Mouse (Mus musculus): ENCODE data around the gene Atp6v0e. TPM values are rescaled to one million over a fixed set of nuclear protein-coding genes. Genes with fewer than 3 reads are reported as not detected.

Gene Atp6v0e
- polyA plus RNA-seq, 1 experiment from 2014 or later, result 382 TPM

DNA sequence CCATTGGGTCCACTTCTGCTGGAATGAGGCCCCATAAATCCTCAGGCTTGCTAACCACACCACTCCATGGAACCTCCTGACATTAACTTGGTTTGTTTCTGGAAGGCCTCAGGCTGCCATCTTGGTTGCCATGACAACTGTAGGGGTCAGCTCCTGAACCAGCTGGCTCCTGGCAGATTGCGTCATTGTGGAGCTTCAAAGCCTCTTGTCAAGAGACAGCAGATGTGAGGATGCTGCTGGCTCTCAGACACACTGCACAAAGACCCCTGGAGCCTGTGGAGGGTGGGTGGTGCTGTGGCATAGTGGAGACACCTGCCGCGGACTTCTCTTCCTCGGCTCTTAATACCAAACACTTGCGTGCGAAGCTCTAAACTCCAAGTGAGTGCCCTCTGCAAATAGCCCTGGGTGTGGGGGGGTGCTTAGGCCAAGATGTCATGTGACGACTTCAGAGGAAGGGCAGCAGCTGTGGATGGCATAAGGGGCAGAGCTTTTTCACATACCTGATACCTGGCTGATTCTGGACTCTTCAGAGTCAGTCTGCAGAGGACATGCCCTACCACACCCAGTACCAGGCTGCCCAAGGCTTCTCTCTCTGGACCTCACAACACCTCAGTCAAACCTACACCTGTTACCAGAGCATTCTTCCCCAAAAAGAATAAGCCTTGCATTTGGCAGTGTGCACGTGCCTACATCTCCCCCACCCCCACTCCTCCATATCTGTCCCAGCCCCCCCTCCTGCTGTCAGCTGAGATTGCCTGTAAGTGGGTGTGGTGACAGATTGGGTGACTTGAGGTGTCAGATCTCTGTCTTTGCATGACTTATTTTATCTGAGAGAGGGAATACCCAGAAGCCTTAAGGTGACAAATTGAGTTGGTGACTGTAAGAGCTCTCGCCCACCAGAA is 18.3 kb upstream of the Atp6v0e start:
- WGBS, result 81% methylated on average over 9 of the region's 9 CpGs

DNA sequence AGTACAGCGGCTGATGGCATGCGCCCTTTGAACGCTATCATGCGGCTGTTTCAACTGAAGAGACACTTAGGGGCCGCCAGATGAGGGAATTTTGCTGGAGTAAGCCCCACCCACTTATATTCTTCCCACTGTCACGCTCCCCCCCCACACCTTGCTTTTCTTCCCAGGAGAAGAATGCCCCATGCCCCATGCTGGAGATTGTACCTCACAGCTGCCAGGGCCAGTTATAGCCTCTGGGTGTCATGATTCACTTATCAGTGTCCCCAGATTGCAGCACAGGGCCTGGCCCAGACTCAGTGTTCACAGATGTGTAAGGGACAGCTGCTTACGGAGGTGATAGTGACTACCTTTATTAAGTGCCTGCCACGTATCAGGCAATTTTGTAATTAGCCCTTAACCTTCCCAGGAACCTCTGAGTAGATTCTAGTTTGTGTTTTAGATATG is 17.6 kb upstream of the Atp6v0e start:
- Histone ChIP-seq H3K9me3 (ENCODE audit: low read length) (no peaks in the 10 kb centered on the region), H3K4me3 (ENCODE audit: low read depth, low read length) (no peak overlapping the region), H3K4me2 (replicated peaks; ENCODE audit: low read depth, low read length) (no peak overlapping the region), H3K27me3 (replicated peaks; ENCODE audit: insufficient read depth, low read length) (no peaks in the 10 kb centered on the region), H3K9ac (replicated peaks; ENCODE audit: low read depth) (no peak overlapping the region), H3K4me1 (ENCODE audit: insufficient read depth, low read depth, low read length) (no peaks in the 10 kb centered on the region), H3K27ac (ENCODE audit: low read length) (no peak overlapping the region), H3K36me3 (ENCODE audit: insufficient read depth, low read length) (peaks cover 28% of the 10 kb centered on the region; the same call in 1 of the 2 replicates)
- 78% methylated on average over 8 of the region's 8 CpGs for WGBS
- no peak for ATAC-seq
- DNase-seq (ENCODE audit: low spot score), result no peak
- no peak for TF ChIP-seq CTCF (IDR thresholded peaks at IDR 0.05)
- TF ChIP-seq EP300 (IDR thresholded peaks at IDR 0.05), result no peak

More for the DNA sequence above, 18.3 kb upstream of the Atp6v0e start:
- DNase-seq (ENCODE audit: low spot score), result no peak
- Histone ChIP-seq H3K27ac (ENCODE audit: low read length) (no peak overlapping the region), H3K4me3 (ENCODE audit: low read depth, low read length) (no peak overlapping the region), H3K27me3 (replicated peaks; ENCODE audit: insufficient read depth, low read length) (no peaks in the 10 kb centered on the region), H3K9me3 (ENCODE audit: low read length) (no peaks in the 10 kb centered on the region), H3K36me3 (ENCODE audit: insufficient read depth, low read length) (peaks cover 32% of the 10 kb centered on the region; the same call in 1 of the 2 replicates), H3K4me1 (ENCODE audit: insufficient read depth, low read depth, low read length) (no peaks in the 10 kb centered on the region), H3K9ac (replicated peaks; ENCODE audit: low read depth) (no peak overlapping the region), H3K4me2 (replicated peaks; ENCODE audit: low read depth, low read length) (no peak overlapping the region)
- TF ChIP-seq EP300 (IDR thresholded peaks at IDR 0.05) (no peak), CTCF (IDR thresholded peaks at IDR 0.05) (no peak)
- no peak for ATAC-seq

GRCm38 (mm10) chr17:26647283-26647682 is 15.7 kb upstream of the Atp6v0e start:
- Histone ChIP-seq H3K9me3 (ENCODE audit: low read length) (no peaks in the 10 kb centered on the region), H3K36me3 (ENCODE audit: insufficient read depth, low read length) (peaks cover 22% of the 10 kb centered on the region; the same call in 1 of the 2 replicates), H3K4me1 (ENCODE audit: insufficient read depth, low read depth, low read length) (no peaks in the 10 kb centered on the region), H3K27ac (ENCODE audit: low read length) (0 out of 2 replicates have a peak overlapping the region, but pooled peaks have one; percentile 9), H3K4me3 (ENCODE audit: low read depth, low read length) (no peak overlapping the region), H3K27me3 (replicated peaks; ENCODE audit: insufficient read depth, low read length) (no peaks in the 10 kb centered on the region), H3K4me2 (replicated peaks; ENCODE audit: low read depth, low read length) (no peak overlapping the region), H3K9ac (replicated peaks; ENCODE audit: low read depth) (no peak overlapping the region)
- TF ChIP-seq CTCF (IDR thresholded peaks at IDR 0.05) (no peak), EP300 (IDR thresholded peaks at IDR 0.05) (no peak)
- no peak for ATAC-seq
- no peak for DNase-seq (ENCODE audit: low spot score)
- WGBS, result 45% methylated on average over 13 of the region's 13 CpGs

DNA sequence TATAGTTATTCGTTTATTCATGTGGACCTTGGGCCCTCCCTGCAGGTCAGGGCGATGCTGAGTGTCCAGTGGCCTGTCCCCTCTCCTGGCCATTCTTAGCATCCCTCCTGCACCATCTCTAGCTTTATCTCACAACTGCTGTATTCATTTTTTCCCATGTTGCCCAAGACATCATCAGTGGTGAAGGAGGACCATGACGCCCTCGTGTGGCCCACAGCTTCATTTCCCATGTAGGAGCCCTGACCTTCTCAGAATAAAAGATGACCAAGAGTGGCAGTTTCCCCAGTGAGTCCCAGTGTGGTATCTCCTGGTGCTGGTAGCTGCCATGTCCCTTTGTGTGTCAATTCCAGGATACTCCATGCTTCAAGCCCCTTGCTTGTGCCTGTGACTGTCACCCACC is 13.5 kb upstream of the Atp6v0e start:
- 91% methylated on average over 4 of the region's 4 CpGs for WGBS
- Histone ChIP-seq H3K4me2 (replicated peaks; ENCODE audit: low read depth, low read length) (no peak overlapping the region), H3K27me3 (replicated peaks; ENCODE audit: insufficient read depth, low read length) (no peaks in the 10 kb centered on the region), H3K27ac (ENCODE audit: low read length) (no peak overlapping the region), H3K9ac (replicated peaks; ENCODE audit: low read depth) (no peak overlapping the region), H3K9me3 (ENCODE audit: low read length) (no peaks in the 10 kb centered on the region), H3K36me3 (ENCODE audit: insufficient read depth, low read length) (0 out of 2 replicates have a peak, but pooled peaks cover 5% of the 10 kb centered on the region), H3K4me1 (ENCODE audit: insufficient read depth, low read depth, low read length) (no peaks in the 10 kb centered on the region), H3K4me3 (ENCODE audit: low read depth, low read length) (no peak overlapping the region)
- peak; percentile 52 for TF ChIP-seq CTCF (IDR thresholded peaks at IDR 0.05)
- TF ChIP-seq EP300 (IDR thresholded peaks at IDR 0.05), result no peak
- peak; percentile 49 for DNase-seq (ENCODE audit: low spot score)
- no peak for ATAC-seq

GRCm38 (mm10) chr17:26650451-26651363 is 12.3 kb upstream of the Atp6v0e start:
- peak; percentile 38 for TF ChIP-seq CTCF (IDR thresholded peaks at IDR 0.05)
- TF ChIP-seq EP300 (IDR thresholded peaks at IDR 0.05), result no peak
- DNase-seq (ENCODE audit: low spot score) (peak; percentile 25), ATAC-seq (peak; percentile 21; the same call in 1 of the 2 replicates)
- no peak overlapping the region for H3K9ac ChIP-seq (replicated peaks; ENCODE audit: low read depth)
- no peak overlapping the region for H3K27ac ChIP-seq (ENCODE audit: low read length)
- H3K4me2 ChIP-seq (replicated peaks; ENCODE audit: low read depth, low read length), result no peak overlapping the region
- H3K4me1 ChIP-seq (ENCODE audit: insufficient read depth, low read depth, low read length), result no peaks in the 10 kb centered on the region
- WGBS, result 76% methylated on average over 14 of the region's 14 CpGs
- 0 out of 2 replicates have a peak, but pooled peaks cover 5% of the 10 kb centered on the region for H3K36me3 ChIP-seq (ENCODE audit: insufficient read depth, low read length)
- no peaks in the 10 kb centered on the region for H3K27me3 ChIP-seq (replicated peaks; ENCODE audit: insufficient read depth, low read length)
- H3K4me3 ChIP-seq (ENCODE audit: low read depth, low read length), result no peak overlapping the region
- H3K9me3 ChIP-seq (ENCODE audit: low read length), result no peaks in the 10 kb centered on the region

Measured in lung, postnatal 0 days (tissue).